Mouse (Mus musculus): Measurements from ENCODE around the gene Gpr37l1.

The Gpr37l1 gene

DNA sequence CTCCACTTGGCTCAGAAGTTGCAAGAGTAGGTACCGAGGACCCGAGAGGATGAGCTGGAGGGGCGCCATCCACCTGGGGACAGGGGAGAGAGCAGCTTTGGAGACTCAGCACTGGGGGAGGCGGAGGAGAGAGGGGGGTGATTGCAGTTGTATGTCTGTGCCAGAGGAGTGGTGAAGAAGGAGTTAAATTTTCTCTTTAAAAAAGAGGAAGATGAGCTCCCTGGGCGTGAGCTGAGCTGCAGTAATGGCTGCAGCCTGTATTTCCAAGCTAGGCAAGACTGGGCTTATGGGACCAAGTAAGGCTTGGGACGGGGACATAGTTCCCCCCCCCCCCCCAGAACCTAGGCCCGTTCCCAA, 19.8 kb downstream of the Gpr37l1 start:
- DNase-seq (ENCODE audit: low spot score) = no peak

DNA sequence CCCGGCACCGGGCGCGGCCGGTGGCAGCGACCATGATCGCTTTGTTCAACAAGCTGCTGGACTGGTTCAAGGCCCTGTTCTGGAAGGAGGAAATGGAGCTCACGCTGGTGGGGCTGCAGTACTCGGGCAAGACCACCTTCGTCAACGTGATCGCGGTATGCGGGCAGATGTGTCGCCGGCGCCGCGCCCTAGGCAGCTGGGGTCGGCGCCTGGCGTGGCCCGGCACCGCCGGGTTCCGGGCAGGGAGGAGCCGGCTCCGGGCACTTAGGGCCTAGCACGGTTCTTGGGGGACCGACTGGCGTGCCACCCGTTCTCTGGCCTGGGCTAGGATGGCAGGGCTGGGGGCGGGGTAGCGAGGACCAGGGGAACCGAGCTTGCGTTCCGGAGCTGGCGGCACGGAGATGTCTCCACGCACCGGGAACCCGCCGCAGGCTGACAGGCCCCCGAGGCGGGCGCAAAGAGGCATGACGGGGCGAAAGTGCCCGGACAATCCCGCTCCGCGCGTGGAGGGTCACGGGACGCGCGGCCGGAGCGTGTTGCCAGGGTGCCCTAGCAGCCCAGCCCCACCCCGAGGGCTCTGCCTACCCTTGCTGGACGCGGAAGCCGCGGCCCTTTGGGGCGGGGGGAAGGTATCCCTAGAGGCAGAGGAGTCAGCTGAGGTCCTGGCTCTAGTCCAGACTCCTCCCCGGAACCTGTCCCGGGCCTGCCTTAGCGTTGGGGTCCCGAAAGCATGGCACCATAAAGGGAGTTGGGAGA, 20.4 kb downstream of the Gpr37l1 start:
- peak; percentile 76 for DNase-seq (ENCODE audit: low spot score)

DNA sequence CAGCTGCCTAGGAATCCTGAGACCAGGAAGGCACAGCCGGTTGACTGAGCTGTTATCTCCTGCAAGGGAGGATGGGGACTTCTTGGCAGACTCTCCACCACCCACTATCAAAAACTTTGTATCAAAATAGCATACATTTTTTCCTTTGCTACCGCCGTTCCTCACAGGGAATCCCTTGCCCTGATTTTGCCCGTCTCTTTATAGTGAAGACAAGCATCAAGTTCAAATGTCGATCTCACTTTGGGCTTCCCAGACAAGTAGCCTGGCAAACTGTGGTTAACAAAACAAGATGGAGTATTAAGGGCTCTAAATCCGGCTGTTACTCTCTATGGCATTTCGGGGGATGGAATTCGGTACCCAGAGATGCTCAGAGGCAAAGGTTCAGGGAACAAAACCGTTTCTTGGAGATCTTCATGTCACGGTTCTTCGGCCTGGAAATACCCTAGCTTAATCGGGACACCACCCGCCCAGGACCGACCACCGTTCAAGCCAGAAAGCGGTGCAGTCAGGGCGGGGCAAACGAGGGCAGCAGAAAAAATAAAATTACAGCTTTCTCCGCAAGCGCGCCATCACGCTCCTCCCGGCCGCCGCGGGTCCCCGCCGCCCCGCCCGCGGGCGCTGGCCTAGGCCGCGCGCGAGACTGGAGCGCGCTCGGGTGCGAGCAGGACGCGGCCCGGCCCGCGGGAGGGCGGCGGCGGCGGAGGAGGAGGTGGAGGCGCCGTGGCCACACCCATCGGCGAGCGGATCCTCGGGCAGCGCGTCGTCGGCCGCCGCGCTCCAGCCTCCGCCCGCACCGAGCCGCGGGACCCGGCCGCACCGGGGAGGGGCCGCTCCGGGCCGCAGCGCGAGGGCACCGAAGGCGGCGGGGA, 21.2 kb downstream of the Gpr37l1 start, which contains the start of gene Arl8a:
Gene Arl8a (plus strand): TSS at position 748 of the 869 bp plus-strand sequence.
- DNase-seq (ENCODE audit: low spot score) = peak; percentile 75

DNA sequence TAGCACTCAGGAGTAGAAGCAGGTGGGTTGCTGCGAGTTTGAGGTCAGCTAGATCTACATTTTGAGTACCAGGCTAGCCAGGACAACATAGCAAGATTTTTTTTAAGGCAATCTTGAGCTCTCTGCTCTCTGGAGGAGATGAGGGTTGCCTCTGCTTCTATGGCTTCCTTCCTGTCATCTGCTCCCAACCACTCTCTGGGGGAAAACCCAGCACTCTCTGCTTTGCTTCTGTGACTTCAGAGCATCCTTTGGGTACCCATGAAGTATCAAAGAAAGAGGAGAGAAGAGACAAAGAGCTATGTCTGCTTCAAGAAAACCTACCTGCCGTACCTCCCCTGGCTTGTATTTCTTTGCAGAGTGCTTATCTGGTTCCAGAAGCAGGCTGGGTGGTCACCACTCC, 23.5 kb downstream of the Gpr37l1 start:
- DNase-seq (ENCODE audit: low spot score) = no peak

DNA sequence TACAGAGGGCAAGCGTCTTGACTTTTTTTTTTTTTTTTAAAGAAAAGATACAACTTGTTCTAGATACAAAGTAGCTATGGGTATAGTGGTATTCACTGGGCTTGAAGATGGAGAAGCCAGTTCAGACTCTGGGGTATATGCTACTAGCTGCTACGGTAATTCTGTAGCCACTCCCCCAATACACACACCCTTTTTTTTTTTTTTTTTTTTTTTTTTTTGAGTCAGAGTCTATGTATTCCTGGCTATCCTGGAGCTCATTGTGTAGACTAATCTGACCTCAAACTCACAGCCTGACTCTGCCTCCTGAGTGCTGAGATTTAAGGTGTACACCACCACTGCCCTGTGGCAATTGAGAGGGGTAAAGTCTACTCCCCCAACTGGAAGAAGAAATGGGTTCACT, 25.0 kb downstream of the Gpr37l1 start:
- no peak for DNase-seq (ENCODE audit: low spot score)

DNA sequence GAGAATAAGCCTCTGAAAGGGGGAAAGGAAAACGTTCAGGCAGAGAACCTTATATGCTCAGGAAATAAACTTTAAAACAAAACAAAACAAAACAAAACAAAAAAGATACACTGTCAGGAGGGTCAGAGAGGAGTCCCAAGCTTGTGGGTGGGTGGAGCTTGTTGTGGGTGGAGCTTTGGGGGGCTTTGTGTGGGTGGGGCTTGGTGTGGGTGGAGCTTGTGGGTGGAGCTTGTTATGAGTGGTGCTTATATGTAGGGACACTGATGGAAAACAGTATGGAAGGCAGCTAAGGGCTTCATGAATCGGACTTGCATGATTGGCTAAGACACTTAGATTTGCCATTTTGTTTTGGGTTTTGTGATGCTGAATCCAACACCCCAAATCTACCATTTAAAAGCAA, 27.6 kb downstream of the Gpr37l1 start:
- no peak for DNase-seq (ENCODE audit: low spot score)

DNA sequence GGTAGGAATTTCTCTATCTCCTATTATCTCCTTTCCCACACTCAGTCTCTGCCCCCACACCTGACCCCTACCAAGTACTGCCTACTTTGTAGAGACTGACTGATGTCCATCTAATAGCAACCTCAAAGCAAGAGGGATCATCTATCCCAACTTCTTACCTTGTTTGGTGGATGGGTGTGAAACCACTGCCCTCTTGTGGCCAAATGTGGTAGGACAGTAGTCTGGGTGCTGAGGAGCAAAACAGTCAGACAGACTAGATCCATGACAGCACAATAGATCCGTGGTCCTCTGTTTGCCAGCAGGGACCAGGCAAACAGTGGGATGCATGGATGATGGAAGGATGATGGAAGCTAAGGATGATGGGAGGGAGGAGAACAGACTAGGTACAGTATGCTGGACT, 31.0 kb downstream of the Gpr37l1 start:
- DNase-seq (ENCODE audit: low spot score) = no peak

DNA sequence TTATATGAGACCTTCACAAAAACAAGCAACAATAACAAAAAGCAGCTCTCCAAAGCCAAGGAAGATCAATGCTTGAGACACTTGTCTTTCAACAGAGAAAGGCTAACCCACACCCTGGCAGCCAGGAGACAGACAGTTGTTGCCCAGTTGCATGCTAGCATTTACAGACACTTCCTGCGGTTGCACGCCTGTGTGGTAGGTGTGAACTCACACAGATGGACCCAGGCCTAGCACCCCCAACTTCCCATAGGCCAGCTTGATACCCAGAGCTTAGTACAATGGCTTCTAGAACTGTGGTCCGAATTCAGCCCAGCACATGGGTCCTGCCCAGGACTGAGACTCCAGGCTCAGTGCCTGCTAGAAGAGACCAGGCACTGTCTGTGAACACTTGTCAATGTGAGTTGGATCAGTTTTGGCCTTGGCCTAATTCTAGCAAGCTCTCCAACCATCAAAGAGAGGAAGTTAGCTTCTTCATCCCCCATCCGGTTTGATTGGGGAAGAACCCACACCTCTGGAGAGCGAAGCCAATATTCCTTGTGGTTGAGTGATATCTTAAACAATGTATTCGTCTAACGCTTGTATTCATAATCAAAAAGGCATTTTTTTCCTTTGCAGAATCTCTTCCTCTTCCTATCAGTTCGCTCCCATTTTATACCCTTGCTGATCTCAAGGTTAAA, 32.2 kb downstream of the Gpr37l1 start:
- DNase-seq (ENCODE audit: low spot score) = no peak

DNA sequence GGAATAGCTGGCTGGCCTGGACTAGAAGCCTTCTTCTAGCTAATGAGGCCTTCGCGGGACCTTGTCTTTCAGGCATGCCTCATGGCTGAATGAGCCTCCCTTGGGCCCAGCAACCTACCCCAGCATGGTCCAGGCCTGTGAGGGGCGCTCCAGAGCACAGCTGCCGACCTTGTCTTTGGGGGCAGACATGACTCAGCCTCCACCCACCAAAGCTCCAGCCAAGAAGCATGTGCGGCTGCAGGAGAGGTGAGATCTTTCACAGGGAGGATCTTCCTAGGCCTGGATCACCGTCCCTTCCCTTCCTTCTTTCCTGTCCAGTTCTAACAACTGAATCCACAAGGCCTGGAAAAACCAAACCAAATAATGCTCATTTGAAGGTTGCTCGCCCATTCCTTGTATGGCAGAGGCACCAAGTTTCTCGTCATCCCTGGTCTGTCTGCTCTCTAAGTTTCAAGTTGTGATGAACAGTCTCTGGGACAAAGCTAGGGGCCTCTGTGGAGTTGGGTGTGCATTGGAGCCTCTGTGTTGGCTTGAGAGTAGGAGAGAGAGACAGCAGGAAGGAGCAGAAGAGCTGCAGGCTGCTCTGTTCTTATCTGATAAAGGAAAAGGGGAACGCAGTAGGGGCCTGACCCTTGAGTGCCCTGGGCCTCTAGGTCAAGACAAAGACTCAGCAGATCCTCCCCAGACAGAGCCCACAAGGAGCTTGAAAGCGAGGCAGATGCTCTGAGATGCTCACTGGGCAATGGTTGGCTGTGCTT, 33.6 kb downstream of the Gpr37l1 start:
- DNase-seq (ENCODE audit: low spot score) = no peak

DNA sequence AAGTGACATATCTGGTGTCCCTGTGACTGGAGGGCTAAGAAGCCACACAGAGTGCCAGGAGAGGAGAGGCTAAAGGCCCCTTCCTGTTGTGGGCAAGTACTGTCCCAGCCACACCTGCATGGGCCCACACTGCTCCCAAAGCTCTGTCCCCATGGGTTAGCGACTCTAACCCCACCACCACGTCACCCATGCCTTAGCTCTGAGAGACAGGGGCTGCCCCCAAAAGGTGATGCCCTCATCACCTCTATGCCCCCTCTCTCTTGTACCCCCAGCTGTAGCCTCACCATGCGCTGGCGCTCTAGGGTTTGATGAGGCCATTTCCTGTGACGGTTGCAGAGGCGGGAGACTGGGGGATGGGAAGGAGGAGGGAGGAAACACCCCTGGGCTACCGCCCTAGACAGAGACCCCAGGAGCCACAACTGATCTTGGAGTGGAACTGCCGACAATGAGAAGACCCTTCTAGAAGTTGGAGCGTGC, 34.5 kb downstream of the Gpr37l1 start:
- no peak for DNase-seq (ENCODE audit: low spot score)

DNA sequence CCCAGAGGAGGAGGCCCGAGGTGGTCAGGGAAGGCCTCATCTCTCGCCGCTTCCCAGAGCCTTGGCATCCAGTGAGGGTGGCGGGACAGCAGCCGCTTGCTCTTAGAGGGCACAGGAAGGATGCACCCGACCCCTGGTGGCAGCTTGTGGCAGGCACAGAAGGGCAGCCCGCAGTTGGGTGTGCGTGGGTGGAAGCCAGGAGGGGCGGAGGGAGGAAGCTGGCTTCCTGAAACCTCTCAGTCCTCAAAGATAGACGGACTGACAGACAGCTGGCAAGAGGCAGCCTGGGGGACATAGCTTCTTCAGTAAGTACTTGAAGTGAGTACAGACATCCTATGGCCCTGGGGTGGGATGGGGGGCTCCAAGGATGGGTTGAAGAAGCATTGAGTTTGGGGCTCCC, 35.0 kb downstream of the Gpr37l1 start, which contains the start of gene Ptpn7:
Gene Ptpn7 (plus strand): TSS at position 228 of the 400 bp plus-strand sequence.
- DNase-seq (ENCODE audit: low spot score) = no peak

DNA sequence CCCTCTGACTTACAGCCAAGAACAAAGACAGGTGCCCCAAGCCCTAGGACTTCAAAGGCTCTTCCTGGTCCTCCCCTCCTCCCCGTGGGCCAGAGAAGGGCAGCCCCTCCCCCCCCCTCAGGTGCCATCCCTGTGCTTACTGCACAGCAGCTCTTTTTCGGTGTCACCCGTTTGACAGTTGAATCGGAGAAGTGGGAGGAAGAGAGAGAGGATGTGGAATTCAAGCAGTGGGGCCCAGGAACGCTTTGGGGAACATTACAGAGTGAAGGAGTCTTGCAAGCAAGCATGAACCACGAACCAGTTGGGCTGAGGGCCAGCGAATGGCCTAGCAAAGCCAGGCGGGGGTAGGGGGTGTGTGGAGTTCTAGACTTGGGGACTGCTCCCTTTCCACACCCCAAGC, 35.9 kb downstream of the Gpr37l1 start:
- no peak for DNase-seq (ENCODE audit: low spot score)

DNA sequence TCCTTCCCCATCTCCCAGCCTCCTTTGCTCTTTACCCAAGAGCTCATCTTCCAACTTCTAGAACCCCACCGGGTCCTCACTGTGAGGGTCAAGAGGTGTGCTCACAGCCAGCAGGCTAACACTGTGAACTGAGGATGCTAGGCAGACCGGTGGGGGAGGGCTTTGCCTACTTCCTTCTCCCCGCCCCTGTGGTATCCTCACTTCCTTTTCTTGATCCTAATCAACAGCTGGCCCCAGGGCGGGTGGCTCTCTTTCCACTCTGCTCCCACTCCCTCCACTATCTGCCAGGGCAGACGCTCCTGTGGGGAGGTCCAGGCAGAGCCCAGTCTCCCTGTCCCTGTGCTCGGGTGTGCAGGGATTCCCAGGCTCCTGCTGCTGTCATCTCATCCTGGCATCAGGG, 36.4 kb downstream of the Gpr37l1 start:
- DNase-seq (ENCODE audit: low spot score) = no peak

DNA sequence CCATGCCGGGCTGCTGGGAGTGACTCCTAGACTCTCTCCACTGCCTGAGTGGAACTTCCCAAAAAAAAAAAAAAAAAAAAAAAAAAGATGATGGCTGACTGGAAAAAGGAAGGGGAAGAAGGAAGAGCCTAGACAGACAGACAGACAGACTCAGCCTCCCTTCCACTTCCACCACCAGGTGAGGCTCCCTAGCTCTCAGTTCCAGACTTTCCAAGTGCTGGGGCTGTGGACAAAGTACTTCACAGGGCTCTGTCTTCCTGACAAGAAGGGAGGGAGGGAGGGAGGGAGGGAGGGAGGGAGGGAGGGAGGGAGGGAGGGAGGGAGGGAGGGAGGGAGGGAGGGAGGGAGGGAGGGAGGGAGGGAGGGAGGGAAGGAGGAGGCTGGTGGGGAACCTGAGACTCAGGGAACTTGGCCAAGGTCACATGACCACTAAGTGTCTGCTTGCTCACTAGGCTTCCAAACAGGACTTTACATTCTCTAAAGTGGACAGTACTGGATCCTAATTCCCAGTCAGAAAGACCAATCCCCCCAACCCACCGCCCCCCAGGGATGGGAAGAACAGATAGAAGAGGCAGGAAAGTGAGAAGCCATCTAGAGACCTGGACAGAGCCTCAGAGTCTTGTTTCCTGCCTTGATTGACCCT, 37.0 kb downstream of the Gpr37l1 start:
- no peak for DNase-seq (ENCODE audit: low spot score)

DNA sequence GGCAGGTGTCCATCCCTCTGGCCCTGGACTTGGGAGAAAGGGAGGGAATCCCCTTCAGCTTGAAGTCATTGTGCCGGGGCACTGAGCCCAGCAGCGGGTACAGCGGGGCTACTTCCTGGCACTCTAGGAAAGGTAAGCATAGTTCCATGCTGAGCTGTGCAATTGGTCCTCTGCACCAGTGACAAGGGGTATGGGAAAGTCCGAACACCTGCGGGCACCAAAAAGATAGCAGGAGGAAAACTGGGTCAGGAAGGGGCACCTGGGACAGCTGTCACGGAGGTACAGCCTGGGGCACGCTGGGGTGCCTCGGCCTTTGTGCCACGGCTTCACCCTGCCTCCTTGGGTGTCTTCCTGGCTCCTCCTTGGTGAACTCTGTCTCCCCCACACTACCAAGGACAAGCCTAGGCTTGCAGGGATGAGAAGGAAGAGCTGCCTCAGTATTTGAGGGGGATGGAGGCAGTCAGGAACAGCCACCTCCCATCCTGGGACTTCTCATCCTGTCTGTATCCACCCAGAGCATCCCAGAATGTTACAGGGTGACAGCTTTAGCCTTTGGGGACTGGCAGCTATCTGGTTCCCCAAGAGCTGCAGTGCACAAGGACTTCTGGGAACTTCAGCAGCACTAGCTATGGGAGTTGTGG, 37.8 kb downstream of the Gpr37l1 start:
- no peak for DNase-seq (ENCODE audit: low spot score)

DNA sequence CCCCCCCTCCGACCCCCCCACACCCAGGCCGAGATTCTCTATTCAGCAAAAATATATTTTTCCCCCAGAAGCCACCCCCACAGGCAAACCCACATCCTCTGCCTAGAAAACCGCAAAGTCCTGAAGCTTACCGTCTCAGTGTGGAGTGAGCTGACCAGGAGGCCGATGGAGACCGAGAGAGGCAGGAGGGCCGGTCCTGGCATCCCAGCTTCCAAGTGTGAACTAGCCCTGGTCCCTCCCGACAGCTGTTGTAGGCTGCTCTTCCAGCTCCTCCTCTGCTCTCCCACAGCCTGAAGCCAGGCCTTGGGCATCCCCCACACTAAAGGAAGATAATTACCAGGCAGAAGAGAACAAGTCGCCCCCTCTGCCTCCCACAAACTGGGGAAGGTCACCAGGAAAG, 38.5 kb downstream of the Gpr37l1 start:
- no peak for DNase-seq (ENCODE audit: low spot score)

DNA sequence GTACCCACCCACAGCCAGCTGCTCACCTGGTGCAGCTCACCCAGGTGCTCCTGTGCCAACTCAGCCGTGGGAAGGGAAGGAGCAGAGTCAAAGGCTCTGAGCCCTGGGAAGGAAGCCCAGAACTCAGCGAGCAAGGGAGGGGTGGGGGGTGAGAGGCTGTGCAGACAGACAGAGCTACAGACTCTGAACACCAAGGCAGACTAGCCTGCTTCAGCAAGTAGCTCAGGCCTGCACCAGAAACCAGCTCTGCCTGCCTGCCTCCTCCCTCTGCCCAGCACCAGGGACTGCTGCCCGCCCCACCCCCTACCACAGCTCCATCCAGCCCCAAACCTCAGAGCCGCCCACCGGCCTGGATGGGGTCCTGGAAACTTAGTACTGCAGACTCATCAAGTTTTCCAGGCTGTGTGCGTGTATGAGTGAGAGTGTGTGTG, 39.5 kb downstream of the Gpr37l1 start:
- DNase-seq (ENCODE audit: low spot score) = no peak

DNA sequence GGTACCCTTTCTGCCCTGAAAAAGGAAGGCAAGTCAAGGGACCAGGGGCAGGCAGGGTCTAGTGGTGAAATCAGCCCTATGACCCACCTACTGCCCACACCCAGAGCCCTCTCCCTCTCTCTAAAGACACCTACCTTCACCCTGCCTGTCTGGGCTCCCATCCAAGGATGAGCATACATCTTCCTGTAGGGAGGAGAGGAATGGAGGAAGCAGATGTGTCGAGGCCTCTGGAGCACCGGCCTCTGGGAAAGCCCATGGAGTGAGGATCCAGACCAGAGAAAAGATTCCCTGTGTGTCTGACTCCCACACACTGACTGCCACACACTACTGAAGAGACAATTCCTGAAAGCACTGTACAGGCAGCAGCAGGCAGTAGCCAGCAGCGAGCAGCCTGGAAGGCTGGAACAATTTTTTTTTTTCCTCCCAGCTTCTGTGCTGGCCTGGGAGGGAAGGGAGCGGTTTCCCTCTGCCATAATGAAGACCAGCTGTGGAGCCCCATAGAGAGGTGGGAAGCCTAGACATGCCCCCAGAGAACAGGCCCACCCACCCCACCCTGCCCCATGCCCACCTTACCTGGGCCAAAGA, 40.9 kb downstream of the Gpr37l1 start:
- DNase-seq (ENCODE audit: low spot score) = no peak

DNA sequence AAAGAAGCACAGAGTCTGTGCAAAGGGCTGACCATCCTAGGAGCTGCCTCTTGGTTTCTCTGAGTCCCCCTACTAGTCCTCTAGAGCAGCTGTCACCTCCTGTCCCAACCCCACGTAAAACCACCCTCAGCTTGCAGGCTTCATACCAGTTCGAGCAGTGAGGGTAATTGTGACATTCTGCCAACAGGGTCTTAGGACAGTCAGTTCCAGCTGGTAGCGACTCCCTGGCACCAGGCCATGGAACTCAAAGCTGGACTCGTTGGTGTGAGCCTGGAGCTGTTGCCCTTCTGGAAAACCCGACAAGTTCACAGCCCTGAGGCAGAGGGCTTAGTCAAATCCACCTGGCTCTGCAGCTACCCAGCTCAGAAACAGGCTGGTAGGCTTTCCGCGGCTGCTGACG, 41.5 kb downstream of the Gpr37l1 start:
- no peak for DNase-seq (ENCODE audit: low spot score)

DNA sequence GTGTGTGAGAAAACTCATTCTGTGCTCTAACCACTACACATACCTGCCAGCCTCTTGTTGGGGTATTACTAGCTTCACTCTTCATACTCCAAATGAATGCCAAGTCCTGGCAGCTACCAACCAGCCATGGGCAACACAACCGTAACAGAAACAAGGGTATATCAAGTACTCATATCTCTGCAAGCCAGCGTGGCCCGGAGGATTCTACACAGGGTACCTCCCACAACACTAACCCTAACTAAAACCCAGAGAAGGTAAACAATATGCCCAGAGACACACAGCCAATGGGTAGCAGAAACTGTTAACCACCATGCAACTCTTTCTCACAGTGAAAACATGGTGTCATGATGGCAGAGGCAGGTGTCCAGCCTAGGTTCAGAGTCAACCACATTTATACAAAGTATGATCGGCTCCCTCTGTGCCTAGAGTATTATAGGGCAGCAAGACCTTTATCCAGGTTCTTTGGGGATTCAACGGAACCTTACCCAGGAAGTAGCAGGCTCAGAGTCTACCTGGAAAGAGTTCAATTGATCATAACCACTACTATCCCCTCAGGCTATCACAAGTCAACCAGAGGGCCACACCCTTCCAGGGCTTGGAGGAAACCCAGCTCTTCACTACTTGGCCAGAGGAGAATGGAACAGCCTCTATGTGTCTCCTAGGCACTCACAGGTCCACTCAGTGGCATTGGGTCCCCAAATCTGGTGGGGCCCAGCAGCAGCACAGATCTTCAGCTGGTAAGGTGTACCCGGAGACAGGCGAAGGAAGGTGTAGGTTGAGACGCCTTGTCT, 42.7 kb downstream of the Gpr37l1 start:
- no peak for DNase-seq (ENCODE audit: low spot score)

Measured in left cerebral cortex, adult 11 months (tissue).